Mouse (Mus musculus) left cerebral cortex, postnatal 4 days (tissue): ENCODE results near the gene Tnfrsf13b. TPM values are rescaled to one million over a fixed set of nuclear protein-coding genes. Genes with fewer than 3 reads are reported as not detected.
"Not testable (repeated sequence)": the region's sequence is repeated elsewhere in the genome, so short reads cannot be mapped to it uniquely, and the experiment has no call there.

Experiments used
- DNase-seq: peaks from one replicate; pipeline ENCODE4 v3.0.0-alpha.2; 2022
- intact Hi-C: fragments of 180-260 bp; cut with DNase I; formaldehyde crosslinking; loops from one replicate; pipeline ENCODE4 v1.15.1; 2025
- total RNA-seq, 2 experiments: library from RNA; stranded (reverse); gene quantifications; 2 replicates each; pipeline ENCODE4 v1.2.3; 2021

Tnfrsf13b gene
- total RNA-seq, 2 experiments from 2014 or later, result 0.70 to 1.1 TPM

- intact Hi-C loops, result no loop called here
- no peak for DNase-seq
These were observed 37.8 kb downstream of the Tnfrsf13b start for GRCm38 (mm10) chr11:61164366-61164765.

DNA sequence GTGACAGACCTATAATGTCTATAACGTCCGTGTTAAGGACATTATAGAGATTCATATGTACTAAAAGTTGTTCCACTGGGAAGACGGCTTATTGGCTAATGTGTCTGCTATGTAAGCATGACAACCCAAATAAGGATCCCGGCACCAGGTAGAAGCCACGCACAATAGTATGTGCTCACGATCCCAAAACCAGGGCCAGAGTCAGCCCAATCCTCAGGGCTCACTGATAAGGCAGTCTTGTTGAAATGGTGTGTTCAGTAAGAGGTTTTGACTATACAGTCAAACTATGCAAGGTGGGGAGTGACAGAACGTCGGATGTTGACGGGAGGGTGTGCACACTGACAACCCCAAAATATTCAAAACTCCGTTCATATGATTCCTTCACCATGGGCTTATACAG is 38.3 kb downstream of the Tnfrsf13b start:
- intact Hi-C loops, result no loop called here
- DNase-seq, result no peak

- intact Hi-C loops, result loop anchor here (5.0 kb wide), 1 partner anchor 407 kb away; the partner anchor contains the start of gene Epn2
- DNase-seq, result no peak
These were observed 43.6 kb downstream of the Tnfrsf13b start for GRCm38 (mm10) chr11:61170184-61170583.

- intact Hi-C loops, result loop anchor here (5.0 kb wide), 1 partner anchor 404 kb away; the partner anchor contains the start of gene Epn2
- not testable (repeated sequence) for DNase-seq
These were observed 46.9 kb downstream of the Tnfrsf13b start for GRCm38 (mm10) chr11:61173477-61173876.

DNA sequence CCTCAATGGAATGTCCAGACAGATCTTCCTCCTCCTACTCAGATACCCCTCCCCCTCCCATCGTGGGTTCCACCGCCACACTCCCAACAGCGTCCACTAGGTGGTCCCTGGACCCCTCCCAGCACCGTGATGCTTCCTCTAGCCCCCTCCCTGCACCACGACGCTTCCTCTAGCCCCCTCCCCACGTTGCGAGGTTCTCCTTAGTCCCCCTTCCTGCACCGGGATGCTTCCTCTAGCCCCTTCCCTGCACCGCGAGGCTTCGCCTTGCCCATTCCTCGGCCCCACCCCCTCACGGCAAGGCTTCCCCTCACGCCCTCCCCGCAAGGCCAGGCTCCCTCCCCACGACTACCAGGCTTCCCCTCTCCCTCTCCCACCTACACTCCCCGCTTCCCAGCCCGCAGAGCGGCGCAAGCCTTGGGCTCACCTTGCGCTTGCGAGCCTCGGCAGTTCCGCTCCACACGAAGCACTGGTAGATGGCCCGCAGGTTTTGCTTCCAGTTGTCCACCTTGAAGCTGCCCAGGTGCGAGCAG is 47.8 kb downstream of the Tnfrsf13b start:
- intact Hi-C loops, result loop anchor here (5.0 kb wide), 1 partner anchor 403 kb away; the partner anchor contains the start of gene Epn2
- peak; percentile 81 for DNase-seq

GRCm38 (mm10) chr11:61174821-61175658 is 48.5 kb downstream of the Tnfrsf13b start, which contains the start of gene Usp22:
Gene Usp22, minus strand, starts transcription at chr11:61175055.
- intact Hi-C loops, result loop anchor here (5.0 kb wide), 1 partner anchor 402 kb away; the partner anchor contains the start of gene Epn2
- DNase-seq, result peak; percentile 100

DNA sequence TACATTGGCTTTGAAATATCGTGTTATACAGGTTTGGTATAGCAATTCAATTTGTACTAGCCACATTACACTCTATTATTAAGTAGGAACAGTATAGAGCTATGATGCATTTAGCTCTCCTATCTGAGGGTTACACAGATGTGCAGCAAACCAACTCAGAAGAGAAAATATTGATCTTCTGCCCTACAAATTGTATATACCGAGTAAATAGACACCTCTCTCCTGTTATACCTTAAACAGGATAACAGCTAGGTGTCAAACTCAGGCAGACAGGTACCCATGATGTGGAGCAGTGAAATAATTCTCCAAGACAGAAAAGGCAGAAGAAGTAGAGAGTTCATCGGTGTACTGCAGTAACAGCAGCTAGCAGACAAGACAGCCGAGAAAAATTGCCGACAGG is 49.2 kb downstream of the Tnfrsf13b start:
- no peak for DNase-seq
- intact Hi-C loops, result no loop called here

DNA sequence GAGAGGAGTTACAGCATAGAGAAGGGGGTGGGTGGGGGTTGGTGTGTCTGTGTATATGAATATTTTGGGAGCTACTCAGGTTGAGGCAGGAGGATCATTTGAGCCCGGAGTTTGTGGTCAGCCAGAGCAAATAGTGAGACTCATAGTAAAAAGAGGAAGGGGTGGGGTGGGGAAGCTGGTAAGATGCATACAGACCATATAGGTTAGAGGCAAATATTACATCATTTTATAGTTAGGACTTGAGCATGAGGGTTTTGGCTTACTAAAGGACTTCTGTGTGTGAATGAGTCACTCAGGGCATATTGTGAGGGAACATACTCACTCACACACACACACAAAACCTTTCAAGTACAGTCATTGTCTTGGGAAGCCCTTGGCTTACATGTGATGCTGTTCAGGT is 49.8 kb downstream of the Tnfrsf13b start:
- no peak for DNase-seq
- intact Hi-C loops, result no loop called here

DNA sequence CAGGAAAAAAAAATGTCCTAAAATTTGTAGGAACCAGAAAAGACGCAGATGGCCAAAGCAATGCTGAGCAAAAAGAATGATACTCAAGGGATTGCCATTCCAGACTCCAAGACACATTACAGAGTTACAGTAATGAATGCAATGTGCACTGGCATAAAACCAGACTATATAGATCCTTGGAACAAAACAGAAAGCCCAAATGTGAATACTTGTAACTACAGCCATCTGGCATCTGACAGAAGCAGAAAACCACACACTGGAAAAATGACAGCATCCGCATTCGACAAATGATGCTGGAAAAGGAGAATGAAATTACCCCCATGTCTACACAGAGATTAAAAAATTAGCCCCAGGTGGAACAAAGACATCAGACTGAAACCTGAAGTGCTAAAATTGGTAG is 53.8 kb downstream of the Tnfrsf13b start:
- intact Hi-C loops, result no loop called here
- no peak for DNase-seq

DNA sequence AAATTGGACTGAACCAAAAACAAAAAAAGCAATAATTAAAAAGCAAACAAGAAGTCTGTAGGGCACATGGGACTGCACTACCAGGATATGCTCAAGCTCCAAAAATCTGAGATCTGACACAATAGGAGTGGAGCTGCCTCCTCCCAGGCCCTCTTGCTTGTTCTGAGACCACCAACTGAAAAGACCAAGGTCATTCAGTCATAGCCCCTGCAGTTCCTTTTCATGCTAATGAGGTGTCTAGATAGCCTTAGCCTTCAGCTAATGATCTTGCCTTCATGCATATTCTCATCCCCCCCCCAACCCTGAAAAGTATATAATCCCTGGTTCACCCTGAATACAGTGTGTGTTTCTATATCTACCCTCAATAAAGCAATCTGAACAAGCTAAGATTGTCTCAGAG is 55.1 kb downstream of the Tnfrsf13b start:
- intact Hi-C loops, result no loop called here
- no peak for DNase-seq

DNA sequence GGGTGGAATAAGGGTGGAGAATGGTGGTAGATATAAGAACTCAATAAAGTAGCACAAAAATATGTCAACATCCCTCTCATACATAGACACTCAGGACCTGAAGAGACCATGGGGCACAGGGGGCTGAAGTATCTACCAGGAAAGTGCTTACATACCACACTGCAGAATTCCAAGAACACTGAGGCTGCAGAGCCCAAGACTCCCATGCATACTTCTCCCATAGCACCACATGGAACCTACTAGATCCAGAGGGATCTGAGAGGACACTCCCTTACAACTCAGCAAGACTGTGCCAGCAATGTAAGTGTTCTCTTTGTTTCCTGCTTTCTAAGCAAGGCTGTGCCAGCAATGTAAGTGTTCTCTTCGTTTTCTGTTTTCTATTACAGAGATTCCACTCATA is 57.3 kb downstream of the Tnfrsf13b start:
- intact Hi-C loops, result no loop called here
- no peak for DNase-seq

DNA sequence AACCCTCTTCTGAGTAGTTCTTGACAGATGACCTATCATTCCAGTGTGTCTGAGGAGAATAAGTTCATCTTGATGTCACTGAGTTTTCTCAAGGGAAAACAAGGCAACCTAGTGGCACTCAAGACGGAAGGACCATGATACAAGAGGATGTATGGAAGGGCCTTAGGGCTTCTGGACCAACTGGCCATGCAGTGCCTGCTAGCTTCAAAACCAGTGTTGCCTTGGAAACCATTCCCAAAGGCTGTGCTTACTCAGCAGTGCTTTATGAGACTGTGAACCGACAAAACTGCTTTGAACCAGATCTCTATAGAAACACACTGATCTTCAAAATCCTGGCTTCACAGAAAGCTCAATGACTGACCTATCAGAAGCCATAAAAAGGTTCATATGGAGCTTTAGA is 64.2 kb downstream of the Tnfrsf13b start:
- intact Hi-C loops, result loop anchor here (5.0 to 10.0 kb wide), 2 partner anchors 222 to 524 kb away; no protein-coding TSS in a partner anchor
- no peak for DNase-seq

- intact Hi-C loops, result loop anchor here (5.0 to 10.0 kb wide), 2 partner anchors 220 to 523 kb away; no protein-coding TSS in a partner anchor
- DNase-seq, result not testable (repeated sequence)
These were observed 65.6 kb downstream of the Tnfrsf13b start for GRCm38 (mm10) chr11:61192123-61192522.

GRCm38 (mm10) chr11:61192779-61193178 is 66.2 kb downstream of the Tnfrsf13b start:
- intact Hi-C loops, result loop anchor here (5.0 to 10.0 kb wide), 2 partner anchors 220 to 522 kb away; no protein-coding TSS in a partner anchor
- DNase-seq, result no peak

- intact Hi-C loops, result loop anchor here (5.0 to 10.0 kb wide), 2 partner anchors 219 to 521 kb away; no protein-coding TSS in a partner anchor
- DNase-seq, result peak; percentile 85
These were observed 66.8 kb downstream of the Tnfrsf13b start for GRCm38 (mm10) chr11:61193392-61193791.

GRCm38 (mm10) chr11:61196616-61197353 is 70.2 kb downstream of the Tnfrsf13b start:
- intact Hi-C loops, result loop anchor here (10.0 kb wide), 1 partner anchor 518 kb away; no protein-coding TSS in a partner anchor

GRCm38 (mm10) chr11:61197935-61198334 is 71.4 kb downstream of the Tnfrsf13b start:
- DNase-seq, result no peak
- intact Hi-C loops, result loop anchor here (10.0 kb wide), 1 partner anchor 517 kb away; no protein-coding TSS in a partner anchor

More at GRCm38 (mm10) chr11:61196616-61197353, 70.2 kb downstream of the Tnfrsf13b start:
- DNase-seq, result no peak
